8 mouse cellular contexts compared by ENCODE assay signal in genomic region chr13:37434137-37434772, GRCm38 (mm10).
A peak's percentile ranks its signal among the peaks of the same experiment; 100 is the strongest.
DNase-seq lines count a peak whose midpoint lies in the region; ATAC-seq lines count a peak whose summit lies in the region.

No protein-coding gene starts in this region.

- peak overlapping the region; percentile 40 for H3K4me3 ChIP-seq in embryonic facial prominence, embryonic 11.5 days (ENCODE audit: low read depth, low read length)
- peak overlapping the region; percentile 46 for H3K4me3 ChIP-seq in heart, embryonic 12.5 days
- peak overlapping the region; percentile 48 for H3K4me3 ChIP-seq in kidney, embryonic 15.5 days (replicated peaks)
- peak overlapping the region; percentile 44 for H3K4me3 ChIP-seq in limb, embryonic 15.5 days
- H3K4me3 ChIP-seq in midbrain, embryonic 16.5 days (ENCODE audit: low read depth, low read length), result peak overlapping the region; percentile 48

- H3K27me3 ChIP-seq in embryonic facial prominence, embryonic 11.5 days (ENCODE audit: control insufficient read depth, insufficient read depth, low read length), result peaks cover 10% of the 10 kb centered on the region; the same call in 1 of the 2 replicates
- H3K27me3 ChIP-seq in heart, embryonic 12.5 days (replicated peaks), result peaks cover 10% of the 10 kb centered on the region; the same call in 1 of the 2 replicates
- H3K27me3 ChIP-seq in kidney, embryonic 15.5 days, result peaks cover 35% of the 10 kb centered on the region
- H3K27me3 ChIP-seq in limb, embryonic 15.5 days, result peaks cover 5% of the 10 kb centered on the region; the same call in 1 of the 2 replicates
- peaks cover 20% of the 10 kb centered on the region for H3K27me3 ChIP-seq in midbrain, embryonic 16.5 days (ENCODE audit: control insufficient read depth, insufficient read depth, low read depth, low read length)

- ATAC-seq in embryonic facial prominence, embryonic 11.5 days (replicated peaks; ENCODE audit: insufficient number of reproducible peaks, low FRiP score, low TSS enrichment, low read depth), result no peak; the same call in 1 of the 2 replicates
- peak; percentile 18; the same call in 1 of the 2 replicates for ATAC-seq in heart, embryonic 12.5 days (ENCODE audit: insufficient number of reproducible peaks, low FRiP score)
- peak; percentile 69; the same call in 1 of the 2 replicates for ATAC-seq in kidney, embryonic 15.5 days (replicated peaks; ENCODE audit: low FRiP score)
- ATAC-seq in limb, embryonic 15.5 days (ENCODE audit: insufficient number of reproducible peaks, low FRiP score, low TSS enrichment, low read depth), result no peak
- ATAC-seq in midbrain, embryonic 16.5 days, result peak; percentile 81

- under 1% methylated on average over 19 of the region's 19 CpGs for WGBS in embryonic facial prominence, embryonic 11.5 days
- under 1% methylated on average over 19 of the region's 19 CpGs for WGBS in heart, embryonic 12.5 days
- under 1% methylated on average over 19 of the region's 19 CpGs for WGBS in kidney, embryonic 15.5 days
- under 1% methylated on average over 19 of the region's 19 CpGs for WGBS in limb, embryonic 15.5 days
- under 1% methylated on average over 19 of the region's 19 CpGs for WGBS in midbrain, embryonic 16.5 days

- H3K36me3 ChIP-seq in embryonic facial prominence, embryonic 11.5 days (replicated peaks; ENCODE audit: control insufficient read depth, insufficient read depth, low read depth, low read length), result no peaks in the 10 kb centered on the region
- no peaks in the 10 kb centered on the region for H3K36me3 ChIP-seq in heart, embryonic 12.5 days
- no peaks in the 10 kb centered on the region for H3K36me3 ChIP-seq in kidney, embryonic 15.5 days
- H3K36me3 ChIP-seq in limb, embryonic 15.5 days, result no peaks in the 10 kb centered on the region
- no peaks in the 10 kb centered on the region for H3K36me3 ChIP-seq in midbrain, embryonic 16.5 days (ENCODE audit: control insufficient read depth, insufficient read depth, low read length)

- H3K27ac ChIP-seq in embryonic facial prominence, embryonic 11.5 days (replicated peaks; ENCODE audit: low read depth, low read length), result no peak overlapping the region
- H3K27ac ChIP-seq in heart, embryonic 12.5 days (ENCODE audit: poor library complexity, severe bottlenecking), result peak overlapping the region; percentile 1; the same call in 1 of the 2 replicates
- peak overlapping the region; percentile 75; the same call in 1 of the 2 replicates for H3K27ac ChIP-seq in kidney, embryonic 15.5 days
- peak overlapping the region; percentile 75 for H3K27ac ChIP-seq in limb, embryonic 15.5 days
- H3K27ac ChIP-seq in midbrain, embryonic 16.5 days (ENCODE audit: low read length), result no peak overlapping the region; the same call in 1 of the 2 replicates

- peak; percentile 16 to 28 for DNase-seq in urinary bladder, adult 18-20 months (ENCODE audit: low spot score in 2 of 2)
- DNase-seq in urinary bladder, postnatal 10 days (ENCODE audit: low spot score), result no peak
- DNase-seq in embryonic facial prominence, embryonic 11.5 days (ENCODE audit: low spot score), result peak; percentile 91
- DNase-seq in spleen, postnatal 36 days (ENCODE audit: low spot score in 2 of 2), result peak; percentile 79 to 85

- H3K9ac ChIP-seq in embryonic facial prominence, embryonic 11.5 days (replicated peaks; ENCODE audit: low read length), result peak overlapping the region; percentile 59
- H3K9ac ChIP-seq in heart, embryonic 12.5 days, result peak overlapping the region; percentile 8; the same call in 1 of the 2 replicates
- H3K9ac ChIP-seq in kidney, embryonic 15.5 days, result peak overlapping the region; percentile 51
- peak overlapping the region; percentile 23; the same call in 1 of the 2 replicates for H3K9ac ChIP-seq in limb, embryonic 15.5 days
- H3K9ac ChIP-seq in midbrain, embryonic 16.5 days (ENCODE audit: low read depth, low read length), result peak overlapping the region; percentile 60

- H3K9me3 ChIP-seq in embryonic facial prominence, embryonic 11.5 days (replicated peaks; ENCODE audit: control insufficient read depth, low read length), result no peaks in the 10 kb centered on the region
- no peaks in the 10 kb centered on the region for H3K9me3 ChIP-seq in heart, embryonic 12.5 days (replicated peaks)
- H3K9me3 ChIP-seq in kidney, embryonic 15.5 days (replicated peaks), result no peaks in the 10 kb centered on the region
- H3K9me3 ChIP-seq in limb, embryonic 15.5 days, result no peaks in the 10 kb centered on the region
- H3K9me3 ChIP-seq in midbrain, embryonic 16.5 days (replicated peaks; ENCODE audit: control insufficient read depth, low read length, poor library complexity, severe bottlenecking), result no peaks in the 10 kb centered on the region

- H3K4me2 ChIP-seq in embryonic facial prominence, embryonic 11.5 days (ENCODE audit: low read depth, low read length), result peak overlapping the region; percentile 52
- peak overlapping the region; percentile 74 for H3K4me2 ChIP-seq in heart, embryonic 12.5 days
- peak overlapping the region; percentile 87 for H3K4me2 ChIP-seq in kidney, embryonic 15.5 days
- H3K4me2 ChIP-seq in limb, embryonic 15.5 days, result peak overlapping the region; percentile 68
- H3K4me2 ChIP-seq in midbrain, embryonic 16.5 days (ENCODE audit: low read length), result peak overlapping the region; percentile 80

- H3K4me1 ChIP-seq in embryonic facial prominence, embryonic 11.5 days (ENCODE audit: control insufficient read depth, insufficient read depth, low read length), result no peaks in the 10 kb centered on the region
- peaks cover 21% of the 10 kb centered on the region for H3K4me1 ChIP-seq in heart, embryonic 12.5 days (replicated peaks)
- peaks cover 9% of the 10 kb centered on the region for H3K4me1 ChIP-seq in kidney, embryonic 15.5 days
- H3K4me1 ChIP-seq in limb, embryonic 15.5 days, result peaks cover 17% of the 10 kb centered on the region
- 0 out of 2 replicates have a peak, but pooled peaks cover 5% of the 10 kb centered on the region for H3K4me1 ChIP-seq in midbrain, embryonic 16.5 days (ENCODE audit: control insufficient read depth, insufficient read depth, low read length)

Comparison
In these comparisons a context has a peak if more than half of its experiments do, and no peak if none do; other contexts are left out.
1. ATAC-seq: peak in heart, embryonic 12.5 days (single experiment), kidney, embryonic 15.5 days (single experiment) and midbrain, embryonic 16.5 days (single experiment); none in embryonic facial prominence, embryonic 11.5 days (single experiment) and limb, embryonic 15.5 days (single experiment).
2. H3K27ac ChIP-seq: peak in heart, embryonic 12.5 days (single experiment), kidney, embryonic 15.5 days (single experiment) and limb, embryonic 15.5 days (single experiment); none in embryonic facial prominence, embryonic 11.5 days (single experiment) and midbrain, embryonic 16.5 days (single experiment).
3. H3K9ac ChIP-seq: peak in every context shown above with its lines; median percentile 60 in midbrain, embryonic 16.5 days; 59 in embryonic facial prominence, embryonic 11.5 days; 51 in kidney, embryonic 15.5 days; 23 in limb, embryonic 15.5 days; 8 in heart, embryonic 12.5 days.
4. Peak in every context shown above with its lines, with median percentiles within 50 percentile points of each other: H3K4me2 ChIP-seq and H3K4me3 ChIP-seq.